Mouse (Mus musculus): ENCODE results near the gene Mgat4e. TPM values are rescaled to one million over a fixed set of nuclear protein-coding genes. Genes with fewer than 3 reads are reported as not detected.
A peak's percentile ranks its signal among the peaks of the same experiment; 100 is the strongest.
"Not testable (repeated sequence)": the region's sequence is repeated elsewhere in the genome, so short reads cannot be mapped to it uniquely, and the experiment has no call there.

Mgat4e gene
- polyA plus RNA-seq, 1 experiment from 2014 or later = not detected

DNA sequence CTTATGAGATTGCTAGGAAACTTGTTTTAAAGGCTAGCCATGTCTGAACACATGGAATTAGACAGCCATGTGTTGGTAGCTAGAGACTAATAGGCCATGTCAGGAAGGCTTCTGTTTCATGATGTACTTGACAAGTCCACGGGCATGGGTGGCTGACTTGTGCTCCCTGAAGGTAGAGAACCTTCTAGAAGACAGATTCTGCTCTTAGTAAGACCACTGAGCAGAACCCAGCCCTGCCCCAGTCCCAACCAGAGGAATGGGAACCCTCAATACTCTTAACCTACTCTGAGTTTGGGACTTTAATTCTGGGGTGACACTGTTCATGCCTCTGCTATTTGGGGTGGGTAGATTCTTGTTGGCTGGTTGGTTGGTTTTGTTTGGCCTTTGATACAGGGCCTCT is 24.5 kb downstream of the Mgat4e start:
- H3K4me2 ChIP-seq = no peak overlapping the region
- H3K27me3 ChIP-seq (replicated peaks) = no peaks in the 10 kb centered on the region
- no peak for ATAC-seq (ENCODE audit: insufficient number of reproducible peaks, low FRiP score)
- no peak overlapping the region for H3K27ac ChIP-seq (ENCODE audit: poor library complexity, severe bottlenecking)
- 93% methylated on average over 1 of the region's 1 CpGs for WGBS
- no peaks in the 10 kb centered on the region for H3K36me3 ChIP-seq
- no peak overlapping the region for H3K4me3 ChIP-seq
- H3K4me1 ChIP-seq (replicated peaks) = peaks cover 6% of the 10 kb centered on the region; the same call in 1 of the 2 replicates
- no peaks in the 10 kb centered on the region for H3K9me3 ChIP-seq (replicated peaks)
- H3K9ac ChIP-seq = no peak overlapping the region

DNA sequence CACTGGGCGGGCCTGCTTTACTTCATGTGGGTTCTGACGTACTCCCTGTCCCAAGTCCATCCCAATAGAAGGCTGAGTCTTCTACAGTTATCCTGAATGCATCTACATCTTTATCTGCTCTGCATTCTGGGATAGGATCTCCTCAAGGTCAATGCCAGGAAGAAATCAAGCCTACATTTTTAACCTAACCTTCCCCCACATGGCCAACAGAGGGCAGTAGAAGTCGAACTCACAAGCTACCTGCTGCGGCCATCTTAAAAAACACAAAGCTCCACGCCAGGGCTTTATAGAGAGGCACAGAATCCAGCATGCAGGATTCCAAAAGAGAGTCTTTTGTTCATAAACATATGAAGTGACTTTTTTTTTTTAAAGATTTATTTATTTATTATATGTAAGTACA is 25.1 kb downstream of the Mgat4e start:
- H3K27ac ChIP-seq (ENCODE audit: poor library complexity, severe bottlenecking) = no peak overlapping the region
- WGBS = 64% methylated on average over 5 of the region's 5 CpGs
- H3K4me3 ChIP-seq = no peak overlapping the region
- H3K27me3 ChIP-seq (replicated peaks) = no peaks in the 10 kb centered on the region
- H3K4me2 ChIP-seq = no peak overlapping the region
- H3K9me3 ChIP-seq (replicated peaks) = no peaks in the 10 kb centered on the region
- peaks cover 6% of the 10 kb centered on the region; the same call in 1 of the 2 replicates for H3K4me1 ChIP-seq (replicated peaks)
- H3K36me3 ChIP-seq = no peaks in the 10 kb centered on the region
- no peak for ATAC-seq (ENCODE audit: insufficient number of reproducible peaks, low FRiP score)
- no peak overlapping the region for H3K9ac ChIP-seq

DNA sequence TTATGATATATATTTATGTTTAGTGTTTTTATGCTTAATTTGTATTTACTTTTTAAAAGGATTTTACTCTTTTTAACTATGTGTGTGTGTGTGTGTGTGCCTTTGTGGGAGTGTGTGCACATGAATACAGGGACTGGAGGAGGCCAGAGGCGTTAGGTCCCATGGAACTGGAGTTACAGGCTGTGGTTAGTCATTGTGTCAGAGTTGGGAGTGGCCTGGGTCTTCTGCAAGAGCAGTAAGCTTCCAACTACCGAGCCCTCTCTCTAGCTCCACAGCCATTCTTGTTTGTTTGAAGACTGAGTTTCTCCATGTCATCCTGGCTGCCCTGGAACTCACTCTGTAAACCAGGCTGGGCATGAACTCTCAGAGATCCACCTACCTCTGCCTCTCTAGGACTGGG is 27.2 kb downstream of the Mgat4e start:
- H3K9ac ChIP-seq = no peak overlapping the region
- H3K4me3 ChIP-seq = no peak overlapping the region
- peaks cover 9% of the 10 kb centered on the region; the same call in 1 of the 2 replicates for H3K4me1 ChIP-seq (replicated peaks)
- H3K36me3 ChIP-seq = no peaks in the 10 kb centered on the region
- no peak for ATAC-seq (ENCODE audit: insufficient number of reproducible peaks, low FRiP score)
- H3K27me3 ChIP-seq (replicated peaks) = no peaks in the 10 kb centered on the region
- no peak overlapping the region for H3K27ac ChIP-seq (ENCODE audit: poor library complexity, severe bottlenecking)
- no peaks in the 10 kb centered on the region for H3K9me3 ChIP-seq (replicated peaks)
- 59% methylated on average over 2 of the region's 2 CpGs for WGBS
- H3K4me2 ChIP-seq = no peak overlapping the region

DNA sequence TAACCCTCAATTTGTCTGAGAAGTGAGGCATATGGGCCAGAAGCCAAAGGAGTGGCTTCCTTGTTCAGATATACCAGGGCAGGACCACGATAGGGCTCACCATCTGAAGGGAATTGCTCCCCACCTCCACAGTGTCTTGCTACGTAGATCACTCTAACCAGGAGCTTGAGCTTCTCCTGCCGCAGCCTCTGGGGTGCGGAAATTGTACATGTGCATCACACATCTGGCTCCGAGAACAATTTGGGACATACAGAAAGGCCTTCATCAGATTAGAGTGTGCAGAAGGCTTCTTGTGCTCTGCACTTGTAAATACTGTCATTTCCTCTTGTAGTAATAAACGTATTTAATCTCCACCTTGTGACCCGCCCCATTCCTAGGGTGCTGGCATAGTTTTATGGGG is 28.3 kb downstream of the Mgat4e start:
- Histone ChIP-seq H3K36me3 (no peaks in the 10 kb centered on the region), H3K9me3 (replicated peaks) (no peaks in the 10 kb centered on the region), H3K4me2 (no peak overlapping the region), H3K4me1 (replicated peaks) (peaks cover 19% of the 10 kb centered on the region), H3K27ac (ENCODE audit: poor library complexity, severe bottlenecking) (no peak overlapping the region), H3K27me3 (replicated peaks) (no peaks in the 10 kb centered on the region), H3K4me3 (no peak overlapping the region), H3K9ac (no peak overlapping the region)
- ATAC-seq (ENCODE audit: insufficient number of reproducible peaks, low FRiP score) = no peak
- 73% methylated on average over 7 of the region's 7 CpGs for WGBS

DNA sequence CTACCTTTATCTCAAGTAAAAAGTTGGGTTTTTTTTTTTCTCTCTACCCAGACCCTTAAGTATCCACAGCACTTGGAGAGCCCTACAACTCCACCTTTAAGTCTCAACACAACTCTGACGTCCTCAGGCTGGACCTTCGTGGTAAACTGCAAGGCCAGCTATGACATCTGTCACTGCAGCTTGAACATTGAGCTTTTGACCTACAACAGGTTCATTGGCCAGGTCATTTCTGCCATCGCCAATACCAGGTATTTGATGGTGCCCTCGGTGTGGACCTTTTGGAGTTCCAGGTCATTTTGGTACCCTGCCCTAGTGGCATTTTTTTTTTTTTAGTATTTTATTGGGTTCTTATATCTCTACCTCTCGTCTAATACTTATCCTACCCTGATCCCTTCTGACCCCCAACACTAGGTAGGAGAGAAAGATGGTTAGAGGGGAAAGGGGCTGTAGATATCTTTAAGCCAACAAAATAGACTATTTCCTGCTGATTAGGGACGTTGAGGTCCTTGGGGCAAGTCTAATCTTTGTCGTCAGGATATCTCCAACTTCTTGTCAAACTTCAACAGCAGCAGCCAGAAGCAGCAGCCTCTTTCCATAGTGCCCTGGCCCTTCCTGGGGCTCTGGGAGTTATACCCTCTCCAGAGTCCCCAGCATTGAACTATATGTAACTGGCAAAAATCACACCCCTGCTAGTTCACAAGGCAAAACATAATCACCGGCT is 29.3 kb downstream of the Mgat4e start:
- Histone ChIP-seq H3K27ac (ENCODE audit: poor library complexity, severe bottlenecking) (no peak overlapping the region), H3K4me2 (no peak overlapping the region)
- WGBS = 45% methylated on average over 8 of the region's 8 CpGs

DNA sequence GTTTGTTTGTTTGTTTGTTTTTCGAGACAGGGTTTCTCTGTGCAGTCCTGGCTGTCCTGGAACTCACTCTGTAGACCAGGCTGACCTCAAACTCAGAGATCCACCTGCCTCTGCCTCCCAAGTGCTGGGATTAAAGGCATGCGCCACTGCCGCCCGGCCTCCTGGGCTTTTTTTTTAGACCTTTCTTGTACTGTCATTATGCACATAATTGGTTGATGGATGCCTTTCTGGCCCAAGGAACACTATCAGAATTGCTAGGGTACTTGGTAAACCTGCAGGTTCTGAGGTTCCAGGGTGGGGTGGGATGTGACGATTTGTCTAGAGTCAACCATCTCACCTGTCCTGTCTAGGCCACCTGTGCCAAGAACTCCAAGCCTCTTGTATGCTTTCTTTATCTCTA is 30.3 kb downstream of the Mgat4e start:
- H3K9me3 ChIP-seq (replicated peaks); ATAC-seq (ENCODE audit: insufficient number of reproducible peaks, low FRiP score); H3K27ac ChIP-seq (ENCODE audit: poor library complexity, severe bottlenecking); H3K4me2 ChIP-seq; H3K27me3 ChIP-seq (replicated peaks); H3K9ac ChIP-seq; H3K36me3 ChIP-seq; H3K4me3 ChIP-seq: not testable (repeated sequence)
- WGBS = 84% methylated on average over 5 of the region's 5 CpGs
- H3K4me1 ChIP-seq (replicated peaks) = peaks cover 26% of the 10 kb centered on the region

More for the DNA sequence above, 29.3 kb downstream of the Mgat4e start:
- Histone ChIP-seq H3K27me3 (replicated peaks) (no peaks in the 10 kb centered on the region; the same call in 1 of the 2 replicates), H3K4me3 (no peak overlapping the region), H3K9ac (no peak overlapping the region), H3K9me3 (replicated peaks) (no peaks in the 10 kb centered on the region), H3K4me1 (replicated peaks) (peaks cover 26% of the 10 kb centered on the region), H3K36me3 (no peaks in the 10 kb centered on the region)
- no peak for ATAC-seq (ENCODE audit: insufficient number of reproducible peaks, low FRiP score)

DNA sequence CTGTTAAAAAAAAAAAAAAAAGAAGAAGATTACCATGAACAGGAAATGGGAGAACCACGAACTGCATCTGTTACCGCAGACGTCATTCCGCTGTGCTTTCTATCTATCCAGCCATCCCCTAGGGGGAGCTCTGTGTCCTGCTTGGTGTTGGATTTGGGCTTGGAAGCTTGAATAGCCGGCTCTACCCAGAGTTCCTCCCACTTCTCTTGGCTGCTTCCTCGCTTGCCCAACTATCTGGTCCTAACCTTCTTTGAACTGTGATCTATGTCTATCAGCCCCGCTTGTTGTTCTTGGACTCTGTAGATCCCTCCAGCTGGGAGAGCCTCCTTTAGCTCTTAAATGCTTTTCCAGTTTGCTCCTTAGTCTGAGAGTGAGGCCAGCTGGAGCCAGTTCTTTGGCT is 30.8 kb downstream of the Mgat4e start:
- H3K36me3 ChIP-seq = no peaks in the 10 kb centered on the region
- H3K9ac ChIP-seq = no peak overlapping the region
- WGBS = 6% methylated on average over 7 of the region's 7 CpGs
- no peak overlapping the region for H3K4me3 ChIP-seq
- H3K27me3 ChIP-seq (replicated peaks) = peaks cover 12% of the 10 kb centered on the region
- ATAC-seq (ENCODE audit: insufficient number of reproducible peaks, low FRiP score) = peak; percentile 68
- H3K9me3 ChIP-seq (replicated peaks) = no peaks in the 10 kb centered on the region
- peaks cover 27% of the 10 kb centered on the region for H3K4me1 ChIP-seq (replicated peaks)
- H3K27ac ChIP-seq (ENCODE audit: poor library complexity, severe bottlenecking) = no peak overlapping the region
- peak overlapping the region; percentile 22; the same call in 1 of the 2 replicates for H3K4me2 ChIP-seq

DNA sequence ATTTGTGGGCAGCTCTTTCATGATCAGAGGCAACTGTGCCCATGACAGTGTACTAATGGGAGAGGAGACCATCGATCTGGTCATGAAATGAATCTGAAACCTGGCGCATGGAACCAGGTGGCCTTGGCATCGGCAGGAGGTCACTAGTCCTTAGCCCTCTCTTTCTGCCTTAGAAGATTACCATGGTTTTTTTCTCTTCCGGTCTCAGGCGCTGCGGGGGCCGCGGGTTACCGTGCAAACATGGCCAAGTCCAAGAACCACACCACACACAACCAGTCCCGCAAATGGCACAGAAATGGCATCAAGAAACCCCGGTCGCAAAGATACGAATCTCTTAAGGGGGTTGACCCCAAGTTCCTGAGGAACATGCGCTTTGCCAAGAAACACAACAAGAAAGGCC is 31.6 kb downstream of the Mgat4e start:
- H3K4me3 ChIP-seq; H3K27ac ChIP-seq (ENCODE audit: poor library complexity, severe bottlenecking); H3K4me2 ChIP-seq; ATAC-seq (ENCODE audit: insufficient number of reproducible peaks, low FRiP score); H3K9me3 ChIP-seq (replicated peaks); H3K9ac ChIP-seq; H3K36me3 ChIP-seq: not testable (repeated sequence)
- peaks cover 36% of the 10 kb centered on the region for H3K4me1 ChIP-seq (replicated peaks)
- H3K27me3 ChIP-seq (replicated peaks) = peaks cover 14% of the 10 kb centered on the region
- 90% methylated on average over 14 of the region's 14 CpGs for WGBS

DNA sequence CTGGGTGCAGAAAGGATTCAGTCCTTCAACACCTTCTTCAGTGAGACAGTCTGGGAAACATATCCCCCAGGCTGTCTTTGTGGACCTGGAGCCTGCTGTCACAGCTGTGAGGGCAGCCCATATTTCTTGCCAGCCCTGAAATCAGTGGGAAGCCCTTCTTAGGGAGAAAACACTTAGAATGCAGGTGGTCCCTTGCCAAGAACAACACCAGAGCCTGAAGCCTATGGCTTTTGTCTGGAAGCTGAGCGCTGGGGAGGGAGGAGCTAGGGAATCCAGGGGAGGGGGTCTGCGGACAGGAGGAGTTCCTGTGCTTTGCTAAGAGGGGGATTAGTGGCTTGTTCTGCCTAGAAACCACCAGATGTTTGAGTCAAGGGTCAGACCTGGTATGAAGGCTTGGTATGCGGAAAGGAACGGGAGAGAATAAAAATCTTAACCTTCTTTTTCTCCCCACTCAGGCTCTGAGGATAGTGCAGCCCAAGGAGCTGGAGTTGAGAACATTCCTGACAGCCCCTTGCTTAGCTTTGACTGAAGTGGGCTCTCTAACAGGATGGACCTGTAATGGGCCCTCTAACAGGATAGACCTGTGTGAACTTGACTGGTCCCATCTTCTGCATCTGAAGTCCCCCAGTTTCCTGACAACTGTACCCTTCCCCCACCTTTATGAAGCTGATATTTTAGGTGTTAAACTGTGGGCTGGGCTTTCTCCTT is 32.8 kb downstream of the Mgat4e start:
- peak; percentile 75; the same call in 1 of the 2 replicates for ATAC-seq (ENCODE audit: insufficient number of reproducible peaks, low FRiP score)
- peaks cover 23% of the 10 kb centered on the region for H3K27me3 ChIP-seq (replicated peaks)
- WGBS = 15% methylated on average over 4 of the region's 4 CpGs
- no peaks in the 10 kb centered on the region for H3K36me3 ChIP-seq
- no peak overlapping the region for H3K4me3 ChIP-seq
- peak overlapping the region; percentile 69 for H3K27ac ChIP-seq (ENCODE audit: poor library complexity, severe bottlenecking)
- H3K9me3 ChIP-seq (replicated peaks) = no peaks in the 10 kb centered on the region
- H3K4me1 ChIP-seq (replicated peaks) = peaks cover 40% of the 10 kb centered on the region
- 0 out of 2 replicates have a peak overlapping the region, but pooled peaks have one; percentile 6 for H3K9ac ChIP-seq
- no peak overlapping the region for H3K4me2 ChIP-seq

DNA sequence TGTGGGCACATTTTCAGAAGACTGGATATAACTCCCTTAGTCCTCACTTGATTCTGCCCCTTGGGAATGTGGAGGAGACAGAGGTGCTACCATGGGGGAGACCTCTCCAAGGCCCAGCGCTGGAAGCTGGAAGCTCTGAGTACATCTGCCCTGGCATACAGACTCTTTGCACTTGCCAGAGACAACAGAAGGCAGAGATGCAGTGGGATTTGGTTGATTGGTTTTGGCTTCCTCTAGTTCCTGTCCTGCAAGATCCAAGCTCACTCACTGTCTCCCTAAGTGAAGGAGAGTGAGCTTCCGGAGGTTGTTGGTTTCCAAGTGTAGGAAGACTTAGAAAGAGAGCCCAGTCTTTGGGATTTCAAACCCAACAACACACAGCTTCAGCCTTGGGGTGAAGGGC is 33.6 kb downstream of the Mgat4e start:
- Histone ChIP-seq H3K27ac (ENCODE audit: poor library complexity, severe bottlenecking) (peak overlapping the region; percentile 69), H3K9ac (no peak overlapping the region), H3K4me1 (replicated peaks) (peaks cover 40% of the 10 kb centered on the region), H3K9me3 (replicated peaks) (no peaks in the 10 kb centered on the region), H3K36me3 (no peaks in the 10 kb centered on the region), H3K4me3 (no peak overlapping the region), H3K27me3 (replicated peaks) (peaks cover 25% of the 10 kb centered on the region), H3K4me2 (no peak overlapping the region)
- no peak for ATAC-seq (ENCODE audit: insufficient number of reproducible peaks, low FRiP score)
- WGBS = 62% methylated on average over 2 of the region's 2 CpGs

DNA sequence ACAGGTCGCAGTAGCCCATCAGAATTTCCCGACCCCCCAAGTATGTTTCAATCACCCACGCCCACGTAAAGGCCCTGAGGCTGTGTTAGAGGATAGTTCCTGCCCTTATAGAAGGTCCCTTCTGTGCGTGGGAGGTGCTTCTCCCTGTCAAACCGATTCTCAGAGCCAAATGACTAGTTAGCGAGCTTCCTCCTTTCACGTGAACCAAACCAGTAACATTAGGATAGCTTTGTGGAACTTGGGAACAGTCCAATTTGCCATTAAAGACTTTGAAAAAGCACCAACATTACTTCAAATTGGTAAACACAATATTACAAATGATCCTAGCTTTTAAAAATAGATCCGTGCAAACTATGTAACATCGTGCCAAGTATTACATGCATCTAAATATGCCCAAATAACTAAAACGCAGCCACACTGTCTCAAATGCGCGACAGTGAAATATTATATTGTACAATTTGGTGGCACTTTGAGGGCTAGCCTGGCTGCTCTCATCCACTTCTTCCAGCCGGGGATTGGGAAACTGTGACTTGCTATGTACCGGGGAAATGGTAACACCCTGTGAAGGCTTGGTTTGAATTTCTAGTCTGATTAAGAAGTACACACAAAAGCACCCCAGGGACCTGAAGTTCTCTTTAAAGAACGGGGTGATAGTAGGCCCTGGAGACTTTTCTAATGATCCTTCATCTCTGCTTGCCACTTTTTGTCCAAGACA is 35.4 kb downstream of the Mgat4e start:
- 0 out of 2 replicates have a peak, but pooled peaks cover 5% of the 10 kb centered on the region for H3K36me3 ChIP-seq
- peaks cover 25% of the 10 kb centered on the region for H3K27me3 ChIP-seq (replicated peaks)
- no peaks in the 10 kb centered on the region for H3K9me3 ChIP-seq (replicated peaks)
- 47% methylated on average over 16 of the region's 16 CpGs for WGBS
- H3K4me2 ChIP-seq = peak overlapping the region; percentile 92
- peak overlapping the region; percentile 53 for H3K4me3 ChIP-seq
- no peak for ATAC-seq (ENCODE audit: insufficient number of reproducible peaks, low FRiP score)
- H3K4me1 ChIP-seq (replicated peaks) = peaks cover 34% of the 10 kb centered on the region
- H3K27ac ChIP-seq (ENCODE audit: poor library complexity, severe bottlenecking) = no peak overlapping the region
- H3K9ac ChIP-seq = peak overlapping the region; percentile 64; the same call in 1 of the 2 replicates

Measured in heart, embryonic 12.5 days (tissue).